Mouse (Mus musculus): ENCODE results near the gene Vmn1r103. TPM values are rescaled to one million over a fixed set of nuclear protein-coding genes. Genes with fewer than 3 reads are reported as not detected.

Gene Vmn1r103
- not detected in 2 replicates for polyA plus RNA-seq (2012; rRNA removed)

DNA sequence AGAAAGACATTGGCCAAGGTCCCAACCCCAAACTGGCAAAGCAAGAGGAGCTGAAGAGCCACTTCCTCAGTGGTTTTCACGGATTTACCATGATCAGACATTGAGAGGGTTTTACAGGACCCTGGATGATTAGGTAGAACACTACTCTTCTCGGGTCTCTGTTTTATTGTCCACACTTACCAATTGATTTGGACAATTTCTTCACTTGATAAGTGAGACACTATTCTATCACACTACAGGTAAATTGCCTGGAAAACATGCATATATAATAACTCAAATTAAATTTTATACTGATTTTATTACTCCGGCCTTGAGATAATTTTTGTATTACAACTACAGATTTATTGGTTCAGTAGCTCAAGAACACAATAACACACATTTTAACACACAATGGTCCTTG is at the start of gene Vmn1r103:
Vmn1r103 (minus strand) TSS at position 101 of the 400 bp plus-strand sequence.

DNA sequence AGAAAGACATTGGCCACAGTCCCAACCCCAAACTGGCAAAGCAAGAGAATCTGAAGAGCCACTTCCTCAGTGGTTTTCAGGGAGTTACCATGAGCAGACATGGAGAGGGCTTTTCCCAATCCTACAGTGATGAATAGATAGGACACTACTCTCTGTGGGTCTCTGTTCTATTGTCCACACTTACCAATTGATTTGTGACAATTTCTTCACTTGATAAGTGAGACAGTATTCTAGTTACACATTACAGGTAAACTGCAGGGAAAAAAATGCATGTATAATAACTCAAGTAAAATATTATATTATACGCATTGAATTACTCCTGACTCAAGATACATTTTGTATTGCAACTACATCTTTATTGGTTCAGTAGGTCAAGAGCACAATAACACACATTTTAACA is 35.3 kb upstream of the Vmn1r103 start, which contains the start of gene Gm5726:
Gm5726 (minus strand) TSS at position 101 of the 400 bp plus-strand sequence.

DNA sequence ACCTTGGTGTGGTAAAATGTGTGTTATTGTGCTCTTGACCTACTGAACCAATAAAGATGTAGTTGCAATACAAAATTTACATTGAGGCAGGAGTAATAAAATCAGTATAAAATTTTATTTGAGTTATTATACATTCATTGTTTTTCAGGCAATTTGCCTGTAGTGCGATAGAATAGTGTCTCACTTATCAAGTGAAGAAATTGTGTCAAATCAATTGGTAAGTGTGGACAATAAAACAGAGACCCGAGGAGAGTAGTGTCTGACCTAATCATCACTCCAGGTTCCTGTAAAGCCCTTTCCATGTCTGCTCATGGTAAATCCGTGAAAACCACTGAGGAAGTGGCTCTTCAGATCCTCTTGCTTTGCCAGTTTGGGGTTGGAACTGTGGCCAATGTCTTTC is 23.2 kb upstream of the Vmn1r103 start, which contains the start of gene Vmn1r104:
Vmn1r104 (plus strand) TSS at position 301 of the 400 bp plus-strand sequence.

DNA sequence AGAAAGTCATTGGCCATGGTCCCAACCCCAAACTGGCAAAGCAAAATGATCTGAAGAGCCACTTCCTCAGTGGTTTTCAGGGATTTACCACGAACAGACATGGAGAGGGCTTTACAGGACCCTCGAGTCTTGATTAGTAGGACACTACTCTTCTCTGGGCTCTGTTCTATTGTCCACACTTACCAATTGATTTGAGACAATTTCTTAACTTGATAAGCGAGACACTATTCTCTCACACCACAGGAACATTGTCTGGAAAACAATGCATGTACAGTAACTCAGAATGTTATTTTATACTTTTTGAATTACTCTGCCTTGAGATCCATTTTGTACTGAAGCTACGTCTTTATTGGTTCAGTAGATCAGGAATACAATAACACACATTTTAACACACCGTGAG is 35.5 kb downstream of the Vmn1r103 start, which contains the start of gene Gm10670:
Gm10670 (minus strand) TSS at position 101 of the 400 bp plus-strand sequence.

Other genes with a start within 250 kb of the Vmn1r103 start
- gene Gm5890, start 247.7 kb downstream of the Vmn1r103 start, polyA plus RNA-seq (2012; rRNA removed) = not detected in 2 replicates
- gene Gm4133, start 176.5 kb downstream of the Vmn1r103 start, polyA plus RNA-seq (2012; rRNA removed) = not detected in 2 replicates
- not detected in 2 replicates for gene Gm5728, start 135.1 kb downstream of the Vmn1r103 start, polyA plus RNA-seq (2012; rRNA removed)
- gene Vmn1r100, start 92.6 kb downstream of the Vmn1r103 start, polyA plus RNA-seq (2012; rRNA removed) = not detected in 2 replicates
- gene Vmn1r101, start 67.9 kb downstream of the Vmn1r103 start, polyA plus RNA-seq (2012; rRNA removed) = not detected in 2 replicates
- not detected in 2 replicates for gene Gm10670, start 35.6 kb downstream of the Vmn1r103 start, polyA plus RNA-seq (2012; rRNA removed)
- gene Vmn1r104, start 23.3 kb upstream of the Vmn1r103 start, polyA plus RNA-seq (2012; rRNA removed) = not detected in 2 replicates
- not detected in 2 replicates for gene Gm5726, start 35.2 kb upstream of the Vmn1r103 start, polyA plus RNA-seq (2012; rRNA removed)
- not detected in 2 replicates for gene Gm4141, start 65.7 kb upstream of the Vmn1r103 start, polyA plus RNA-seq (2012; rRNA removed)
- not detected in 2 replicates for gene Gm4513, start 88.5 kb upstream of the Vmn1r103 start, polyA plus RNA-seq (2012; rRNA removed)
- gene Vmn1r107, start 158.4 kb upstream of the Vmn1r103 start, polyA plus RNA-seq (2012; rRNA removed) = not detected in 2 replicates
- gene Vmn1r111, start 192.7 kb upstream of the Vmn1r103 start, polyA plus RNA-seq (2012; rRNA removed) = not detected in 2 replicates
- gene Gm10668, start 220.1 kb upstream of the Vmn1r103 start, polyA plus RNA-seq (2012; rRNA removed) = not detected in 2 replicates